Mouse (Mus musculus) olfactory bulb, adult 2 months (tissue): ENCODE results near the gene Sh3bp5.

ENCODE experiments used
- CTCF ChIP-seq: fragments of 200-500 bp; IDR thresholded peaks from 2 replicates; pipeline ENCODE4 v1.5.1; 2012; ENCODE audit warnings: low read depth, mild to moderate bottlenecking, low read length, moderate library complexity; ENCODE audit not compliant: insufficient read depth
- POLR2A ChIP-seq: fragments of 200-500 bp; IDR thresholded peaks from 2 replicates; pipeline ENCODE4 v1.6.1; 2012; ENCODE audit warnings: mild to moderate bottlenecking, low read depth, low read length, moderate library complexity; ENCODE audit not compliant: insufficient read depth

- TF ChIP-seq CTCF (no peak), POLR2A (no peak)
These were observed 52.3 kb downstream of the Sh3bp5 start for GRCm38 (mm10) chr14:31383470-31384050.
